Comparison of ENCODE assay signal across 8 mouse cellular contexts in the genomic region with DNA sequence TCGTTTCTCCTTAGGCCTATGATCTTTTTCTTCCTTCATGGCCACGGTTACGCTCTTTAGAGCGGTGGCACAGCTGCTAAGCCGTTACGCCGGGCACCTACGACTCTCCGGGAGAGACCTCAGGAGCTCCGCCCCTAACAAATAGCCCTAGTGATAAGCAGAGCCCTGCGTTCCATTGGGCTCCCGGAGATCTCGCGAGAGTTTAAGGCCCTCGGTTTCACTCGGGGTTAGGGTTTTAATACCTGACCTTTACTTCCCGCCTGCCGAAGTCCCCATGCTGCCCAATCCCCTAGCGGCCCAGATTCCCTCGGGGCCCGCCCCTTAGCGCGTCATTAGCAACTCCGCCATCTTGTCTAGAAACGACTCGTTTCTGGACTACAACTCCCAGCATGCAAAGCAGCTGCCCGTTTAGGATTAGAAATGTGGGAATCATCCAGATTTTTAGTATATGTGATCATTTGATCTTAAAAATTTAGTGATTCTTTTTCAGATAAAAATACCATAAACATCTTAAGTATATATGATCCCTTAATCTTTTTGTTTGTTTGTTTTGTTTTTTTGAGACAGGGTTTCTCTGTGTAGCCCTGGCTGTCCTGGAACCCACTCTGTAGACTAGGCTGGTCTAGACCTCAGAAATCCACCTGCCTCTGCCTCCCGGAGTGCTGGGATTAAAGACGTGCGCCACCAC. TPM values are rescaled to one million over a fixed set of nuclear protein-coding genes. Genes with fewer than 3 reads are reported as not detected.
DNase-seq lines count a peak whose midpoint lies in the region; ATAC-seq and TF ChIP-seq lines count a peak whose summit lies in the region.

A gene (minus strand): TSS at position 130 of the 688 bp plus-strand sequence.

- TF ChIP-seq CTCF in kidney, postnatal 0 days (IDR thresholded peaks at IDR 0.05; ENCODE audit: low read depth) = 0 out of 2 replicates have a peak, but pooled peaks have one; percentile 2

- H3K27me3 ChIP-seq in heart, embryonic 12.5 days (replicated peaks) = peaks cover 2% of the 10 kb centered on the region
- H3K27me3 ChIP-seq in kidney, postnatal 0 days (ENCODE audit: insufficient read depth, low read length) = no peaks in the 10 kb centered on the region
- no peaks in the 10 kb centered on the region; the same call in 1 of the 2 replicates for H3K27me3 ChIP-seq in liver, embryonic 11.5 days (replicated peaks; ENCODE audit: control insufficient read depth, insufficient read depth, low read length)
- H3K27me3 ChIP-seq in stomach, embryonic 14.5 days (ENCODE audit: control insufficient read depth, insufficient read depth, low read length) = no peaks in the 10 kb centered on the region

- peak; percentile 98 for ATAC-seq in erythroid progenitor cell, adult 5-6 weeks (replicated peaks; ENCODE audit: low FRiP score, poor library complexity, severe bottlenecking)
- ATAC-seq in heart, embryonic 12.5 days (ENCODE audit: insufficient number of reproducible peaks, low FRiP score) = peak; percentile 98
- ATAC-seq in kidney, postnatal 0 days (replicated peaks; ENCODE audit: low FRiP score, low read depth) = peak; percentile 99
- peak; percentile 99 for ATAC-seq in liver, embryonic 11.5 days (replicated peaks; ENCODE audit: low FRiP score)
- ATAC-seq in stomach, embryonic 14.5 days (ENCODE audit: insufficient number of reproducible peaks, insufficient read depth, low FRiP score, low read depth) = peak; percentile 98

- peak within 1 kb of the TSS; percentile 73 for H3K4me2 ChIP-seq in heart, embryonic 12.5 days
- peak within 1 kb of the TSS; percentile 66 for H3K4me2 ChIP-seq in kidney, postnatal 0 days (ENCODE audit: low read length)
- H3K4me2 ChIP-seq in liver, embryonic 11.5 days = peak within 1 kb of the TSS; percentile 71
- H3K4me2 ChIP-seq in stomach, embryonic 14.5 days (replicated peaks; ENCODE audit: low read depth, low read length) = peak within 1 kb of the TSS; percentile 53

- no peaks in the 10 kb centered on the region for H3K36me3 ChIP-seq in heart, embryonic 12.5 days
- no peaks in the 10 kb centered on the region for H3K36me3 ChIP-seq in kidney, postnatal 0 days (ENCODE audit: insufficient read depth, low read length)
- no peaks in the 10 kb centered on the region for H3K36me3 ChIP-seq in liver, embryonic 11.5 days (ENCODE audit: control insufficient read depth, insufficient read depth, low read length)
- H3K36me3 ChIP-seq in stomach, embryonic 14.5 days (ENCODE audit: control insufficient read depth, insufficient read depth, low read length) = no peaks in the 10 kb centered on the region

- H3K4me3 ChIP-seq in heart, embryonic 12.5 days = peak within 1 kb of the TSS; percentile 64
- peak within 1 kb of the TSS; percentile 52 for H3K4me3 ChIP-seq in kidney, postnatal 0 days (replicated peaks; ENCODE audit: low read depth, low read length)
- peak within 1 kb of the TSS; percentile 65 for H3K4me3 ChIP-seq in liver, embryonic 11.5 days (ENCODE audit: low read depth, low read length)
- peak within 1 kb of the TSS; percentile 55 for H3K4me3 ChIP-seq in stomach, embryonic 14.5 days (ENCODE audit: low read depth, low read length)

- H3K9ac ChIP-seq in heart, embryonic 12.5 days = peak within 1 kb of the TSS; percentile 75
- peak within 1 kb of the TSS; percentile 69 for H3K9ac ChIP-seq in kidney, postnatal 0 days (ENCODE audit: low read depth, low read length)
- peak within 1 kb of the TSS; percentile 73 for H3K9ac ChIP-seq in liver, embryonic 11.5 days (ENCODE audit: low read depth, low read length)
- peak within 1 kb of the TSS; percentile 55; the same call in 1 of the 2 replicates for H3K9ac ChIP-seq in stomach, embryonic 14.5 days (replicated peaks; ENCODE audit: low read depth, low read length)

- H3K9me3 ChIP-seq in heart, embryonic 12.5 days (replicated peaks) = no peaks in the 10 kb centered on the region
- no peaks in the 10 kb centered on the region for H3K9me3 ChIP-seq in kidney, postnatal 0 days (replicated peaks; ENCODE audit: low read length)
- H3K9me3 ChIP-seq in liver, embryonic 11.5 days (ENCODE audit: control insufficient read depth, low read length) = no peaks in the 10 kb centered on the region
- no peaks in the 10 kb centered on the region for H3K9me3 ChIP-seq in stomach, embryonic 14.5 days (ENCODE audit: control insufficient read depth, low read depth, low read length)

- peak; percentile 97 for DNase-seq in CD4-positive helper T cell, adult 2 months (ENCODE audit: low read depth, low spot score)
- DNase-seq in brain, embryonic 18.5 days (ENCODE audit: low read depth, low spot score) = peak; percentile 89
- DNase-seq in kidney, postnatal 0 days (ENCODE audit: low spot score) = peak; percentile 96
- DNase-seq in liver, embryonic 11.5 days (ENCODE audit: low spot score) = peak; percentile 83
- peak; percentile 94 for DNase-seq in naive thymus-derived CD4-positive, alpha-beta T cell, adult 2 months (ENCODE audit: low read depth)

- WGBS in heart, embryonic 12.5 days = 15% methylated on average over 30 of the region's 30 CpGs
- WGBS in kidney, postnatal 0 days = 24% methylated on average over 30 of the region's 30 CpGs
- 11% methylated on average over 30 of the region's 30 CpGs for WGBS in liver, embryonic 11.5 days
- 18% methylated on average over 30 of the region's 30 CpGs for WGBS in stomach, embryonic 14.5 days

- H3K27ac ChIP-seq in heart, embryonic 12.5 days (ENCODE audit: poor library complexity, severe bottlenecking) = peak within 1 kb of the TSS; percentile 93
- peak within 1 kb of the TSS; percentile 85 for H3K27ac ChIP-seq in kidney, postnatal 0 days
- H3K27ac ChIP-seq in liver, embryonic 11.5 days (ENCODE audit: low read depth, low read length) = peak within 1 kb of the TSS; percentile 79
- peak within 1 kb of the TSS; percentile 85 for H3K27ac ChIP-seq in stomach, embryonic 14.5 days (ENCODE audit: low read length)

- no peaks in the 10 kb centered on the region for H3K4me1 ChIP-seq in heart, embryonic 12.5 days (replicated peaks)
- H3K4me1 ChIP-seq in kidney, postnatal 0 days (replicated peaks; ENCODE audit: insufficient read depth, low read length) = no peaks in the 10 kb centered on the region
- no peaks in the 10 kb centered on the region for H3K4me1 ChIP-seq in liver, embryonic 11.5 days (replicated peaks; ENCODE audit: control insufficient read depth, insufficient read depth, low read length)
- H3K4me1 ChIP-seq in stomach, embryonic 14.5 days (ENCODE audit: control insufficient read depth, insufficient read depth, low read length) = no peaks in the 10 kb centered on the region

RNA-seq across cellular contexts. Expression of the gene that starts here (rescaled TPM):
- total RNA-seq in erythroid progenitor cell, adult 5-6 weeks (2015; ENCODE audit: low replicate concordance) = 55.1 and 75.5 TPM in 2 replicates
- total RNA-seq in erythroid progenitor cell, adult 5-6 weeks (2017; ENCODE audit: low replicate concordance) = 74.7 and 95.0 TPM in 2 replicates
- 13.7 and 14.3 TPM in 2 replicates for polyA plus RNA-seq in heart, embryonic 12.5 days (2016; fragmentation: Nextera tagmentation; extraction: Ambion mirVana)
- 17.2 TPM in 2 replicates for polyA plus RNA-seq in kidney, postnatal 0 days (2015; fragmentation: Nextera tagmentation; extraction: Ambion mirVana)
- 16.1 and 20.9 TPM in 2 replicates for polyA plus RNA-seq in liver, embryonic 11.5 days (2014; fragmentation: Nextera tagmentation; extraction: Ambion mirVana)
- polyA plus RNA-seq in stomach, embryonic 14.5 days (2014; fragmentation: Nextera tagmentation; extraction: Ambion mirVana) = 25.4 and 26.3 TPM in 2 replicates

Comparison
In these comparisons a context has a peak if more than half of its experiments do, and no peak if none do; other contexts are left out.
1. Peak in every context shown above with its lines: DNase-seq, ATAC-seq, H3K4me3 ChIP-seq and H3K27ac ChIP-seq.